Mouse (Mus musculus) small intestine, adult 2 months (tissue): Measurements from ENCODE around the gene Dcun1d5.

Experiments used
- CTCF ChIP-seq: fragments of 200-500 bp; IDR thresholded peaks from 2 replicates; pipeline ENCODE4 v1.5.1; 2012; ENCODE audit warnings: low read depth, mild to moderate bottlenecking, control low read depth, inconsistent platforms, low read length, moderate library complexity, mixed read lengths; ENCODE audit not compliant: insufficient replicate concordance, insufficient read length; ENCODE audit errors: extremely low read depth
- POLR2A ChIP-seq: fragments of 200-500 bp; IDR thresholded peaks from 2 replicates; pipeline ENCODE4 v1.6.1; 2012; ENCODE audit warnings: low read depth, mild to moderate bottlenecking, control low read depth, inconsistent platforms, low read length, moderate library complexity

- TF ChIP-seq POLR2A: no peak
- TF ChIP-seq CTCF: no peak
Observed at GRCm38 (mm10) chr9:7221460-7221859, 37.1 kb downstream of the Dcun1d5 start.
